Mouse (Mus musculus): ENCODE data around the gene Fgfrl1. TPM values are rescaled to one million over a fixed set of nuclear protein-coding genes. Genes with fewer than 3 reads are reported as not detected.

Gene Fgfrl1
- polyA plus RNA-seq, 1 experiment from 2014 or later: 21.2 TPM

DNA sequence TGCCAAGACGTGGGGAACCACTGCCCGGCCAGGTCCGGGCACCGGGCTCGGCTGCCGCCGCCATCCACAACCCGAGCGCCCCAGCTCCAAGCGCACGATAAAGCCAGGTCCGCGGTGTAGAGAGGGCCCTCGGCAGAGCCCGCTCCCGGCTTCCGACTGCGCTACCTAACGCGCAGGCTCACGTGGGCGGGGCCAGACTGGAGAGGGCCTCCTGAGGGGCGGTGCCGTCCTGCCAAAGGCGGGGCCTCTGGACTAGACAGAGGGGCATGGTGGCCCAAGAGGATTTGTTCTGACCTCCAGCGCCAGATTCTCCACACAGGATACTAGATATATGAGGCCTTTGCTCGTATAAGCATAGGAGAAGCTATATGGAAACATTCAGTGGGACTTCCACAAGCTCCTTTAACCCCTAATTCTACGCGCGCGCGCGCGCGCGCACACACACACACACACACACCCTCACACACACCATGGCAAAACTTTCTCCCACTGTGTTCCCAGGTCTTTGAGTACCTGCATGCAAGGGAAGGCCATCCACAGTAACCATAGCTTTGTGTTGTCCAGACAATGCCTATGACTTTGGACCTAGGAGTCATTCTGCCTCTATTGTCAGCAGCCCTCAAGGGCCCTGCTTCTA is 31.4 kb upstream of the Fgfrl1 start:
- Histone ChIP-seq H3K27me3 (ENCODE audit: control insufficient read depth, insufficient read depth, low read length) (no peaks in the 10 kb centered on the region), H3K4me2 (replicated peaks; ENCODE audit: low read depth) (peak overlapping the region; percentile 93), H3K36me3 (ENCODE audit: control insufficient read depth, insufficient read depth, low read length) (0 out of 2 replicates have a peak, but pooled peaks cover 4% of the 10 kb centered on the region), H3K9me3 (ENCODE audit: control insufficient read depth, low read length) (no peaks in the 10 kb centered on the region), H3K9ac (ENCODE audit: low read length) (peak overlapping the region; percentile 92), H3K27ac (replicated peaks) (peak overlapping the region; percentile 61), H3K4me3 (ENCODE audit: low read depth, low read length) (peak overlapping the region; percentile 92), H3K4me1 (replicated peaks; ENCODE audit: control insufficient read depth, insufficient read depth) (peaks cover 5% of the 10 kb centered on the region)
- peak; percentile 94 for DNase-seq (ENCODE audit: low spot score)
- 13% methylated on average over 36 of the region's 36 CpGs for WGBS
- ATAC-seq (ENCODE audit: low FRiP score, low TSS enrichment): peak; percentile 98
- TF ChIP-seq EP300 (optimal IDR thresholded peaks at IDR 0.05): no peak
- TF ChIP-seq CTCF (IDR thresholded peaks at IDR 0.05; ENCODE audit: low read depth): no peak

DNA sequence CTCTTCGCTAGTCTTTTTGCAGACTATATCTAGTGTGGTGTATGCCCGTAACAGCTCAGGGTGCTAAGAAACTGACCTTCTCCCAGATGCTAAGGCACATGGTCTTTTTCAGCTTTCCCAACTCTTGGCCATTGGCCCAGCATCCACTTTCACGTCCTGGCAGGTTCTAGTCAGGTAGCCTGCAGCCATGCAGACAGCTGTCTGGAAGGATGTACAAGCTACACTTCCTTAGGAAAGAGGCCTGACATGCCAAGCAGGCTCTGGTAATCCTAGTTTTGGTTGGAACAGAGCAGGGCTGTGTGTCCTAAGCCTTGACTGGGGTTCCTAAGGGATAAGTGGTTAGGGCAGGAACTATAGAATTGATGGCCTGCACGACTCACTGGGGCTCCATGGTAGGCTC is 29.4 kb upstream of the Fgfrl1 start:
- no peak overlapping the region for H3K27ac ChIP-seq (replicated peaks)
- ATAC-seq (ENCODE audit: low FRiP score, low TSS enrichment) (no peak), DNase-seq (ENCODE audit: low spot score) (no peak)
- H3K36me3 ChIP-seq (ENCODE audit: control insufficient read depth, insufficient read depth, low read length): no peaks in the 10 kb centered on the region
- 75% methylated on average over 4 of the region's 4 CpGs for WGBS
- H3K27me3 ChIP-seq (ENCODE audit: control insufficient read depth, insufficient read depth, low read length): no peaks in the 10 kb centered on the region
- no peak overlapping the region for H3K4me3 ChIP-seq (ENCODE audit: low read depth, low read length)
- H3K9me3 ChIP-seq (ENCODE audit: control insufficient read depth, low read length): no peaks in the 10 kb centered on the region
- TF ChIP-seq EP300 (optimal IDR thresholded peaks at IDR 0.05): no peak
- no peak for TF ChIP-seq CTCF (IDR thresholded peaks at IDR 0.05; ENCODE audit: low read depth)
- H3K4me1 ChIP-seq (replicated peaks; ENCODE audit: control insufficient read depth, insufficient read depth): peaks cover 5% of the 10 kb centered on the region
- no peak overlapping the region for H3K4me2 ChIP-seq (replicated peaks; ENCODE audit: low read depth)
- H3K9ac ChIP-seq (ENCODE audit: low read length): no peak overlapping the region

DNA sequence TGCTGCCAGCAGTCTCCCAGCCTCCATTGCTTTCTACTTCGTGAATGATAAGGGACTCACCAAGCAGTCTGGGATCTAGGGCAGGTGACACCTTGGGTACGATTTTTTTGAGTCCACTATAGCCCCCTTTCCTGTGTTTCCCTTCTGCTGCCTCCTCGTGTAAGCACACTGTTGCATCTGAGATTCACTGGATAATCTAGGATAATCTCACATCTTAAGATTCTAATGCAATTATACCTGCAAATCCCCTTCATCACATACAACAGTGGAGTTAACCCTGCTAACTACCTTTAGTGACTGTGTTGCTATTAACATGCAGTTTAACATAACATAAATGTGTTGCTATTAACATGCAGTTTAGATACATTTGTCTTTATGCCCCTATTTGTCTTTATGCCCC is 27.1 kb upstream of the Fgfrl1 start:
- H3K4me1 ChIP-seq (replicated peaks; ENCODE audit: control insufficient read depth, insufficient read depth): peaks cover 8% of the 10 kb centered on the region
- H3K36me3 ChIP-seq (ENCODE audit: control insufficient read depth, insufficient read depth, low read length): no peaks in the 10 kb centered on the region
- H3K4me2 ChIP-seq (replicated peaks; ENCODE audit: low read depth): no peak overlapping the region
- H3K4me3 ChIP-seq (ENCODE audit: low read depth, low read length): no peak overlapping the region
- TF ChIP-seq EP300 (optimal IDR thresholded peaks at IDR 0.05) (no peak), CTCF (IDR thresholded peaks at IDR 0.05; ENCODE audit: low read depth) (no peak)
- DNase-seq (ENCODE audit: low spot score) (no peak), ATAC-seq (ENCODE audit: low FRiP score, low TSS enrichment) (no peak)
- 33% methylated on average over 3 of the region's 3 CpGs for WGBS
- H3K27ac ChIP-seq (replicated peaks): no peak overlapping the region
- H3K9me3 ChIP-seq (ENCODE audit: control insufficient read depth, low read length): no peaks in the 10 kb centered on the region
- no peak overlapping the region for H3K9ac ChIP-seq (ENCODE audit: low read length)
- no peaks in the 10 kb centered on the region for H3K27me3 ChIP-seq (ENCODE audit: control insufficient read depth, insufficient read depth, low read length)

DNA sequence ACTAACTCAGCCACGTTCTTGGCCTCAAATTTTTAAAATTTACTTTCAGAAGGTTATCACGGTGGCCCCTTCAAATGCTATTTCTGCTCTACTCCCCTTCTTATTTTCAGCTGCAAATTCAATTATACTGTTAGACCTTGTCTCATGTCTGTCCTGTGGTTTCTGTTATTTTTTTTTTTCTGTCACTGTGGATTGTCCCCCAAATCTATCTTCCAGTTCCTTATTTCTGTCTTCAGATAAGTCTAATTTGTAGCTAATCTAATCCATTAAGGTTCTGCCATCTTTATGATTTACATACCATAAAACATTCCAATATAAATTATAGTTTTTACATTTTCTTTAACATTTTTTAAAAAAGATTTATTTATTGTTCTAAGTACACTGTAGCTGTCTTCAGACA is 24.8 kb upstream of the Fgfrl1 start:
- H3K4me3 ChIP-seq (ENCODE audit: low read depth, low read length): no peak overlapping the region
- TF ChIP-seq EP300 (optimal IDR thresholded peaks at IDR 0.05): no peak
- no peak for TF ChIP-seq CTCF (IDR thresholded peaks at IDR 0.05; ENCODE audit: low read depth)
- H3K4me1 ChIP-seq (replicated peaks; ENCODE audit: control insufficient read depth, insufficient read depth): peaks cover 7% of the 10 kb centered on the region; the same call in 1 of the 2 replicates
- no peak overlapping the region for H3K4me2 ChIP-seq (replicated peaks; ENCODE audit: low read depth)
- 67% methylated on average over 2 of the region's 2 CpGs for WGBS
- H3K36me3 ChIP-seq (ENCODE audit: control insufficient read depth, insufficient read depth, low read length): peaks cover 5% of the 10 kb centered on the region; the same call in 1 of the 2 replicates
- ATAC-seq (ENCODE audit: low FRiP score, low TSS enrichment): no peak
- H3K9ac ChIP-seq (ENCODE audit: low read length): no peak overlapping the region
- H3K27ac ChIP-seq (replicated peaks): no peak overlapping the region
- H3K9me3 ChIP-seq (ENCODE audit: control insufficient read depth, low read length): no peaks in the 10 kb centered on the region
- no peak for DNase-seq (ENCODE audit: low spot score)
- H3K27me3 ChIP-seq (ENCODE audit: control insufficient read depth, insufficient read depth, low read length): no peaks in the 10 kb centered on the region

DNA sequence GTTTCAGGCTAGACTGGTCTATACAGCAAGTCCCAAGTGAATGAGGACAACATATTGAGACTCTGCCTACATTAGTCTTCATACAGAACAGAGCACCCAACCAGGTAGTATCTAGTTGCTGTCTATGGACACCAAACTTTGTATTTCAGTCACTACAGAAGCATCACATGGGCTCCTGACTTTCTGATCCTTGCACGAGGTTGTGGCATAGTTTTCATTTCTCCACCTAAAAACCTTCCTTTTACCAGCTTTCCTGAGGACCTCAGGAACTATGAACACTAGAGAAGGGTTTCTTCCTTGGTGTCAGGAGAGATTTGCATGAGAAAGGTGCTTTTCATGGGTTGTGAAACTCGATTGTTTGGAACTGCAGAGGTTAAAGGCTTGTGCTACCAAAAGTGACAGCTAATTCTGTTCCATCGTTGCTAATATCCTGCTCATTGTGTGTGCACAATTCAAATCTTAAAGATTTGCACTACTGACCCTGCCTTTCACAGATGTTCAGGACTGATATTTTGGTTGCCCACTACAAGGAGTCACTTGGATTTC is 23.7 kb upstream of the Fgfrl1 start:
- no peak for DNase-seq (ENCODE audit: low spot score)
- Histone ChIP-seq H3K27me3 (ENCODE audit: control insufficient read depth, insufficient read depth, low read length) (no peaks in the 10 kb centered on the region), H3K4me2 (replicated peaks; ENCODE audit: low read depth) (peak overlapping the region; percentile 82), H3K36me3 (ENCODE audit: control insufficient read depth, insufficient read depth, low read length) (peaks cover 7% of the 10 kb centered on the region; the same call in 1 of the 2 replicates), H3K27ac (replicated peaks) (peak overlapping the region; percentile 90), H3K9me3 (ENCODE audit: control insufficient read depth, low read length) (no peaks in the 10 kb centered on the region), H3K4me3 (ENCODE audit: low read depth, low read length) (peak overlapping the region; percentile 58), H3K4me1 (replicated peaks; ENCODE audit: control insufficient read depth, insufficient read depth) (peaks cover 7% of the 10 kb centered on the region; the same call in 1 of the 2 replicates), H3K9ac (ENCODE audit: low read length) (peak overlapping the region; percentile 84; the same call in 1 of the 2 replicates)
- TF ChIP-seq CTCF (IDR thresholded peaks at IDR 0.05; ENCODE audit: low read depth) (no peak), EP300 (optimal IDR thresholded peaks at IDR 0.05) (no peak)
- 12% methylated on average over 3 of the region's 3 CpGs for WGBS
- ATAC-seq (ENCODE audit: low FRiP score, low TSS enrichment): no peak
